Mouse (Mus musculus) olfactory bulb, adult 2 months (tissue): ENCODE results near the gene Mapkap1.

ENCODE experiments used
- CTCF ChIP-seq: fragments of 200-500 bp; IDR thresholded peaks from 2 replicates; pipeline ENCODE4 v1.5.1; 2012; ENCODE audit warnings: low read depth, mild to moderate bottlenecking, low read length, moderate library complexity; ENCODE audit not compliant: insufficient read depth
- POLR2A ChIP-seq: fragments of 200-500 bp; IDR thresholded peaks from 2 replicates; pipeline ENCODE4 v1.6.1; 2012; ENCODE audit warnings: mild to moderate bottlenecking, low read depth, low read length, moderate library complexity; ENCODE audit not compliant: insufficient read depth

DNA sequence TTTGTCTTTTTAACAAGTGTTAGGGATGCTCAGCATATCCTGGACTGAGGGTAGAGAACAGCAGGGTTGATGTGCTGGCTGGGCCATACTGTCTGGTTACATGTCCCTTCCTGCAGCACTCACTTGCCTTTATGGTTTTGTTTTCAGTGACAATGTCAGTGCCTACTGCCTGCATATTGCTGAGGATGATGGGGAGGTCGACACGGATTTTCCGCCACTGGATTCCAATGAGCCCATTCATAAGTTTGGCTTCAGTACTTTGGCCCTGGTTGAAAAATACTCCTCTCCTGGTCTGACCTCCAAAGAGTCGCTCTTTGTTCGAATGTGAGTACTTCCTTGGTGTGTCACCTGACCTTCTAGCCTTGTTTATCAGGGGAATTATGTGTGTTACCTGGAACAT lies 112.0 kb downstream of the Mapkap1 start:
- TF ChIP-seq POLR2A (no peak), CTCF (no peak)
